Mouse (Mus musculus) monocyte, adult 5-6 weeks (primary cell): ENCODE data around the gene Mageb3. TPM values are rescaled to one million over a fixed set of nuclear protein-coding genes. Genes with fewer than 3 reads are reported as not detected.
"Not testable (repeated sequence)": the region's sequence is repeated elsewhere in the genome, so short reads cannot be mapped to it uniquely, and the experiment has no call there.

Experiments
- ATAC-seq: fragments of 153-309, 156-312 bp; replicated peaks from 2 replicates; pipeline ENCODE4 v1.8.0; 2017; ENCODE audit warnings: mild to moderate bottlenecking; ENCODE audit not compliant: low TSS enrichment, insufficient number of reproducible peaks, severe bottlenecking, poor library complexity, low FRiP score
- total RNA-seq: library from RNA; stranded (forward); fragments of 200-1000, 200-491, 200-594 nt; gene quantifications from 3 replicates; pipeline ENCODE4 v1.2.3, GENCODE M21; 2017

The Mageb3 gene
- total RNA-seq = 0.75 TPM in 1 of 3 replicates, not detected in the others

DNA sequence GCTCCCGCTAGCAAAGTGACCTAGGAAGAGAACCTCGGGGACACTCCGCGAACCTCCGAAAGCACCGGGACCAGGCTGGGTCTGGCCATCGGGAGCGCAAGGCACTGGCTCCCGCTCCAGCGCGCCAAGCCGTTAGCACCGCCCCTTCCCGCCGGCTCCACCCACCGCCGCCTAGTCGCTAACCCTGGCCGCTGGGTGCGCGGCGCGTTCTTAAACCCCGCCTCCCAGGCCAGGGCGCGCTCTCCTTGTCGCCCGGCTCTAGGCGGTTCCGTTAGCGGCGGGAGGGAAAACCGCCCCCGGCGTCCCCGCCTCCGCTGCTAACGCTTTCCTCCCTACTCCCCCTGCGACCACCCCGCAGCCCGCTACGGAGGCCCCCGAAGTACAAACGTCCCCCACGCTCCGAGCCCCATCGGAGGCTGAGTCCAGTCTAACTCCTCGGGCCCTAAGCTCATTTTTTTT is at the start of gene Mageb3, which contains the start of gene Ctdspl2:
Mageb3 (minus strand) TSS at position 328 of the 459 bp plus-strand sequence.
Ctdspl2 (plus strand) TSS at position 237 of the 459 bp plus-strand sequence.
- peak; percentile 85 for ATAC-seq

DNA sequence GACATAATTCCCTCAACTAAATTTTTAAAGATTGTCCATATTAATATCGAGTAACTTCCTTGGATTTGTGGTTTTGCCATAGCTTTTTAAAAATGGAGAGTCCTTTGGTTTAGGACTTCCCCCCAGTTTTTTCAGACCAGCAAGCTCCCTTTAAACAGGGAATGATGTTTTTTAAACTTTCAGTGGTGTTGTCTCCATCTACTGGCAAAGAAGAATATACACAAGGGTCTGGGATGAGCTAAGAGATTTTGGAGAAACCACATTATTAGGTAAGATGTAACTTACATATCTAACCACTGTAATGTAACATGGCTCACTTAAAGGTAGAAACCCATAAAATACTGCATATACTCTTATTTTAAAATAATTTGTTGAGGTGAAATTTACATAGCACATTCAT is 39.8 kb upstream of the Mageb3 start:
- no peak for ATAC-seq

DNA sequence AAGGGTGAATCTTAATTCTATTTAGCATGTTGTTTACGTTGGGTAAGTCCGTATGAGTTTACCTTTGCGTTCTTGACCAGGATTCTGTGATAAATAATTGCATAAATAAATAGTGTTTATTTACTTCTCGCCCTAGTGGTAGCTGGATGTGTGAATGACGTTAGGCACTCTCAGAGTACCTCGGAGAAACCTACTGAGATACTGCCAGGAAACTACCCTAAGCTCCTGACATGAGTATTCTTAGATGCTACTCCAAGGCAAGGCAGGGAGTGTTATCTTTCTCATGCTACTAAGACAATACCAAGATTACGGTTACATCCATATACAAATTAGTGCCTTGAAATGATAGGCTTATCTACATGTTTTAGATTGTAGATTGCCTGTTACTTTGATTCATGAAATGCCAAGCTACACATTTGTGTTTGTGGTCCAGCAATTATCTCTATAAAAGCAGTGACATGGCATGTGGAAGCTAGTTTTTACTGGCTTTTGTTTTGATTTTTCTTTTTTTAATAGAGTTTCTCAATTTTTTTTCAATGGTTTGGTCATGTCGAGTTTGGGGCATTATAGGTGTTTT is 1.4 kb upstream of the Mageb3 start:
- no peak for ATAC-seq

DNA sequence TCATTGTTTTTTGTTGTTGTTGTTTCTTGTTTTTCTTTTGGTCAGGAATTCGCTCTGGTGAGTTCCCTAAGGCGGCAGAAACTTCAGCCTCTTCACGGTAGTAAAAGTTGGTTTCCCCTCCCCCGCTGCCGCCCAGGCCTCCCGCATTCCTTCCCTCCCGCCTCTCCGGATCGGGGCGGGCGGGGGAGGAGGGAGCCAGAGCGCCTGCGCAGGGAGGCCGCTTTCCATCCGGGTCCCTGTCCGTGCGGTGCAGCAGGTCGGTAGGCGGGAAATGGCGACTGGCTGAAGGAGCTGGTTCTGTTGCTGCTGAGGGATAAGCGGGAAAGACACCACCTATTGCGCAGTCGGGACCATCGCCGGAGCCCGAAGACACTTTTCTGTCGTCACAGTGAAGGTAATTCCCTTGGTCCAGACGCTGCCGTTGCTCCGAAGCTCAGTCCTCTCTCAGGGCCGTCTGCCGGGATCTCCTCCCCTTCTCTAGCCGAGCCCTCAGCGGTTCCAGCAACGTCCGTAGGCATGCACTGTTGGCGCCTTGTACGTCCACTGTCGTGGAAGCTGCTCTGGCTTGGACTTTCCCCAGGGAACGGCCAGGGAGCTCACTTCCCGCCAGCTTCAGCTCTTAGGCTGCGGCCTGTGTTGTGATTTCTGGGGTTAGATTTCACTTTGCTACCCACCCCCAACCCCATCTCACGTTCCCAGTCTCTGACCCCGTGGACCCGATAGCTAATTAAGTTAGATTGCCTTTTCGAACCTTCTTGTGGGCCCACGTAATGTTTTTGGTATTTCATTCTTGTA is 529 bp upstream of the Mageb3 start:
- ATAC-seq = peak; percentile 75

DNA sequence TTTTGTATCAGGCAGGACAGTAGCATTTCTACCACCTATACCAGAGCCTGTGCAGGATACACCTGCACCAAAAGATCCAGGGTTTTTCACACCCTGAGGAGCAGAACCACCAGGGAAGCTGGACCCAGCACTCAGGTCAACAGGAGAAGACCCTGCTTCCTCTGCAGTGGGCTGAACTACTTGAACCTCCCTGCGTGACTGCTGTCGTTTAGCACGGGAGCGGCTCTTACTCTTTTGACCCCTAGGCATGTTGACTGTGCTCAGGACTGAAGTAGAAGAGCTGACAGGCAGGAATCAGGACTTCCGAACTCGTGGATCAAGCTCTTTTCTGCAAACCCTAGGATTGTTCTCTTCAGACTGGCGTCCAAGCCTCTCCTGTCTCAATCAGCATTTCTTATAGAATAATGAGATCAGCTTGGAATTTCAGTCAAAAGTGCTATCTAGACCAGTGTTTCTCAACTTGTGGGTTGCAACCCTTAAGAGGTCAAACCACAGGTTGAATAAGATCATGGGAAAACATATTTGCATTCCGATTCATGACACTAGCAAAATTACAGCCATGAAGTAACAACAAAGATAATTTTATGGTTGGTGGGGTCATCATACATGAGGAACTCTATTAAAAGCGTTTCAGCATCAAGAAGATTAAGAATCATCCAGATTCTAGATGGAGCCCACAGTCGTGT is 778 bp downstream of the Mageb3 start:
- ATAC-seq = no peak

DNA sequence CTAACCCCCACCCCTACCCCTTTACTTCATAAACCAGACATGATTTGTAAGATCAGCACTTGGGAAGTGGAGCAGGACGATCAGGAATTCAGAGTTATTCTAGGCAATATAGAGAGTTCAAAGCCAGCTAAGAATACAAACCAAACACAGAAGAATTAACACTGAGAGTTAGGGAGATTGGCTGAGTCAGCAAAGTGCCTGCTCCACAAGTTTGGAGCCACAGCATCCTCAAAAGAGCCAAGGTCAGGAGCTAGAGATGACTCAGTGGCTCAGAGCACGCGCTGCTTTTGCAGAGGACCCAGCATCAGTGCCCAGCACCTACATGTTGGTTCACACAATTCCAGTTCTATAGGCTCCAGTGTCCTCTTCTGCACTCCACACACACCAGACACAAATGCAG is 12.5 kb downstream of the Mageb3 start:
- no peak for ATAC-seq

DNA sequence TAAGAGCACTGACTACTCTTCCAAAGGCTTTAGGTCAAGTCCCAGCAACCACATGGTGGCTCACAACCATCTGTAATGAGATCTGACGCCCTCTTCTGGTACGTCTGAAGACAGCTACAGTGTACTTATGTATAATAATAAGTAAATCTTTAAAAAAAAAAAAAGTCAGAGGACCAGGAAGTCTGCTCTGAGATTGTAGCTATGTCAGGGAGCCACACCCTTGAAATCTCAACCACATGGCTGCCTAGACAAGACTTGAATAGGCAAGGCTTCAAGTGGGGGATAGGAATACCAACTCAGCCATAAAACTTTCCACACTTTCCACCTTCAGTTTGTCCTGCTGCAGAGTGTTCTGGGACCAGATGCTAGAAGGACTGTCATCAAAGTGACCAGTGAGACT is 18.3 kb downstream of the Mageb3 start:
- ATAC-seq = not testable (repeated sequence)

DNA sequence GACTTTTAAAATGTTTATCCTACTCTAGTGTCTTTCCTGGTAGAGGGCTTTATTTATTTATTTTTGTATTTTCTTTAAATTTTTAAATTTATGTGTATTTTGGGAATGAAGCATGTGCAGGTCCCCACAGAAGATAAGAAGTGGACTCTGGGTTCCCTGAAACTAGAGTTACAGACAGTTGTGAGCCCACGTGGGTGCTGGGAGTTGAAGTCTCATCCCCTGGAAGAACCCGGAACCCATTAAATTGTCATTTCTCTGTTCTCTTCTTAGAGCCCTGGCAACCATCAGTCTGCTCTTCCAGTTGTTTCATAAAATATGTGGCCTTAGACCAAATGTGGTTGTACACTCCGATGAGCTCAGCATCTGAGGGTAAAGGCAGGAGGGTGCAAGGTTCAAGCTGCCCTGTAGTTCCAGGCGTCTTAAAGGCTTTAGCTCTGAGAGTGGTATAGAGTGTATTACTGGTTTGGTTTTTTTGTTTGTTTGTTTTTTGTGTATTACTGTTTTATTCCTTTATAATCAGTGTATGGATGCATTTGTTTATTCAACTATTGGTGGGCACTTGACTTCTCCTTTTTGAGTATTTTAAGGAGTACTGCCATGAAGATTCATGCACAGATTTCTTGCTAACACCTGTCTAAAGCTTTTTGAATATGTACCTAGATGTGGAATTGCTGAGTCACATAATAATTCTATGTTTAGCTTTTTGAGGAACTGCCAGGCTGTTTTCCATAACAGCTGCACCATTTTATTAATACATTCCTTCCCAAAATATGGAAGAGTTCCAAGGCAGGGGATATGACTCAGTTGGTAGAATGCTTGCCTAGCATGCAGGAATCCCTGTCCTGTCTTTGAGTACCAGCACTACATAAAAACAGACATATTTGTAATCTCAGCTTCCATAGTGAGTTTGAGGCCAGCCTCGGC is 39.6 kb downstream of the Mageb3 start:
- ATAC-seq = no peak

DNA sequence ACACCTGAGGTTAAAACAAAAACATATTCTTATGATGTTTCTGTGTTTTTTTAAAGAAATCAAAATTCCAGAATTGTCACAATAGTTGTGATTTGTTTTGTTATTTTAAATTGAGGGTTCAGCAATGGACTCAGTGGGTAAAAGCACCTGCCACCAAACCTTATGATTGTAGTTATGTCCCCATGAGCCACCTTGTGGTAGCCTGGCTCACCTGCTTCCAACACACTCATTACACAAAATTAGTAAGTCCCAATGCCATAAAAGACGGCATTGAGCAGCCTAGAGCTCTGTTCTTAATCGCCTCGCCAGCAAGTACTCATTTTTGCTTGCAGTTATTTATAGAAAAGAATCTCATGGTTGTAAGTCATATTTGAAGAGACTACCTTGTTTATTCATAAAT is 45.9 kb downstream of the Mageb3 start:
- ATAC-seq = no peak

Other genes with a start within 250 kb of the Mageb3 start
- 1.6 TPM in 2 of 3 replicates, not detected in the other for gene Frmd5, start 149.0 kb downstream of the Mageb3 start, total RNA-seq
- gene Casc4, start 89.1 kb downstream of the Mageb3 start, total RNA-seq = 2.4 to 5.8 TPM (median 3.5 TPM) in 3 replicates
- 54.6 to 90.1 TPM (median 59.7 TPM) in 3 replicates for gene Ctdspl2, start 91 bp downstream of the Mageb3 start, total RNA-seq
- gene Eif3j1, start 72.5 kb upstream of the Mageb3 start, total RNA-seq = 29.4 to 41.8 TPM (median 34.8 TPM) in 3 replicates
- gene Spg11, start 162.3 kb upstream of the Mageb3 start, total RNA-seq = 20.2 to 28.8 TPM (median 21.4 TPM) in 3 replicates
- 4,524 to 5,565 TPM (median 5,404 TPM) in 3 replicates for gene B2m, start 191.6 kb upstream of the Mageb3 start, total RNA-seq
- gene Trim69, start 204.6 kb upstream of the Mageb3 start, total RNA-seq = not detected in 3 replicates
- not detected in 3 replicates for gene Patl2, start 230.1 kb upstream of the Mageb3 start, total RNA-seq
- gene Terb2, start 230.2 kb upstream of the Mageb3 start, total RNA-seq = 1.0 TPM in 1 of 3 replicates, not detected in the others